Mouse (Mus musculus): Measurements from ENCODE around the gene Becn1. TPM values are rescaled to one million over a fixed set of nuclear protein-coding genes. Genes with fewer than 3 reads are reported as not detected.
A peak's percentile ranks its signal among the peaks of the same experiment; 100 is the strongest.
"Not testable (repeated sequence)": the region's sequence is repeated elsewhere in the genome, so short reads cannot be mapped to it uniquely, and the experiment has no call there.

Becn1 gene
- 100 to 1,000 TPM; 178 to 237 (median 199) TPM for total RNA-seq (2022)

- peak; percentile 91 to 96 for DNase-seq (ENCODE audit: low spot score in 2 of 2)
Measured at GRCm38 (mm10) chr11:101302004-101302798, at the start of gene Becn1. TSS of gene Becn1 (minus strand) at chr11:101302286.

DNA sequence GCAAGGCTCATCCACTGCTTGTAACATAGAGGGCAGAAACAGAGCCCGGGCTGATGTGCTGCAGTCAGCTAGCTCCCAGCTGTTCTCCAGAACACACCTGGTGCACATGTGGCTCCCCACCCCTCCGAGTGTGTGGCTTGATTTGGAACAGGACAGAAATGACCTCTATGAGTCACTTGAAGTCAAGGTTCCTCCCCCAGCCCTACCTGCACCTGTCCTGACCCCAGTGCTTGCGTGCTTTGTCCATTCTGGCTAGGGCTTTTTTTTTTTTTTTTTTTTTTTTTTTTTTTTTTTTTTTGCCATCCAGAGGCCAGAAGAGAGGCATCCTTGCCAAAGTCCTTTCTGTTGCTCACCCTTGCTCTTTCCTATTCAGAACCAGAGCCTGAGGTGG, 49.6 kb upstream of the Becn1 start:
- no peak for DNase-seq (ENCODE audit: low spot score in 2 of 2)

DNA sequence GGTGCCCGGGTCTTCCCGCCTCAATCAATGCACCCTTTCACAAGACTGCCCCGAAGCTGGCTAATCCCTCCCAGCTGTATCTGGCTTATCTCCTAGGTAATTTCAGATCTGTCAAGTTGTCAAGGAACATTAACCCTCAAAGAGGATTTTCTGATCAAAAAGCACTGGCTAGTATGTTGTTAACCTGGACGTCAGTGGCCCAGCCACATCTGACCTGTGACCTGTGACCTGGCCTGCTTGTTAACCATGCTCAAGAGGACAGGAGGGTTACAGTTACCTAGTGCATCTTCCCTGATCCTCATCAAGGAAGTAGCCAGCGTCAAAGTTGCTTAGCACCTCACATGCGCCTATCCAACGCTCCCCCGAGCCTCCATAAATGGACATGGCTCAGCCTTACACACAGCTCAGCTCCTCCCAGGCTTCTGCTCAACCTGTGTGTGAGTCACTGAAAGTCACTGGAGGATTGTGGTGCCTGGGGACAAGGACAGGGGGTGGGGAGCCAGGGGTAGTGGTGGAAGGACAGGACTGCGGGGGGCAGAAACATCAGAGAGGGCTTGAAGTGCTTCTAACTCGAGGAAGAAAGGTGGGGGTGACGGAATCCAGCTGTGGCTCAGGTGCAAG, 49.1 kb upstream of the Becn1 start:
- no peak for DNase-seq (ENCODE audit: low spot score in 2 of 2)

GRCm38 (mm10) chr11:101349216-101349615, 47.1 kb upstream of the Becn1 start:
- no peak for DNase-seq (ENCODE audit: low spot score in 2 of 2)

DNA sequence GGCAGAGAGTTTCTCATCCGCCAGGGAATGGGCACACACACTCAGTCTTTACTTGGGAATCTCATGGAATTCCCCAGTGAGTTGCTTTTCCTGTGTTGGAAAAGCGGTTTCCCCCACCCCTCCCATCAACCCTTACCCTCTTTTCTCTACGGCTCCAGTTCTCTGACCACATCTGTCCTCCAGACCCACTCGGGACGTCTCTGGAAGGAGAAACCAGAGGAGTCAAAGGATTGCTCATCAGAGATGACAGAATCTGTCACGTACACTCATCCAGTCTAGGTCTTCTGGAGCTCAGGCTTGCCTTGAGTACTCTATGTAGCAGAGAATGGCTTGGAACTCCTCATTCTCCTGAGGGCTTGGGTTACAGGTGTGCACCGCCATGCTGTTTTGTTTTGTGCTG, 46.7 kb upstream of the Becn1 start:
- DNase-seq (ENCODE audit: low spot score in 2 of 2), result no peak

GRCm38 (mm10) chr11:101347083-101347775, 45.1 kb upstream of the Becn1 start:
- DNase-seq (ENCODE audit: low spot score in 2 of 2), result no peak

- no peak for DNase-seq (ENCODE audit: low spot score in 2 of 2)
Measured at GRCm38 (mm10) chr11:101338123-101338760, 36.2 kb upstream of the Becn1 start.

DNA sequence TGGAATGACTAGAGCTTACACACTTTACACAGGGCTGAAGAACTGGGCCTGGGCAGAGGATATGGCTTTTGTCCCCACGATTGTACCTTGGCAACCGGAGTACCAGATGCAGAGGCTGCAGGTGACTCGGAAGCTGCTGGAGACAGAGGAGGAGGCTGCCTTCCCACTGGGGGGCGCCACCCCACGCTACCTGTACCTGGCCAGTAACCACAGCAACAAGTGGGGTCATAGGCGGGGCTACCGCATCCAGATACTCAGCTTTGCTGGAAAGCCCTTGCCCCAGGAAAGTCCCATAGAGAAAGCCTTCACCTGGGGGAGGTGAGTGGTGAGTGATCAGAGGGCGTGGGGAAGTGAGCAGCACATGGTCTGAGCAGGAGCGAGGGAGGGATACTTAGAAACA, 33.6 kb upstream of the Becn1 start:
- DNase-seq (ENCODE audit: low spot score in 2 of 2), result no peak

GRCm38 (mm10) chr11:101334516-101334915, 32.4 kb upstream of the Becn1 start:
- no peak for DNase-seq (ENCODE audit: low spot score in 2 of 2)

DNA sequence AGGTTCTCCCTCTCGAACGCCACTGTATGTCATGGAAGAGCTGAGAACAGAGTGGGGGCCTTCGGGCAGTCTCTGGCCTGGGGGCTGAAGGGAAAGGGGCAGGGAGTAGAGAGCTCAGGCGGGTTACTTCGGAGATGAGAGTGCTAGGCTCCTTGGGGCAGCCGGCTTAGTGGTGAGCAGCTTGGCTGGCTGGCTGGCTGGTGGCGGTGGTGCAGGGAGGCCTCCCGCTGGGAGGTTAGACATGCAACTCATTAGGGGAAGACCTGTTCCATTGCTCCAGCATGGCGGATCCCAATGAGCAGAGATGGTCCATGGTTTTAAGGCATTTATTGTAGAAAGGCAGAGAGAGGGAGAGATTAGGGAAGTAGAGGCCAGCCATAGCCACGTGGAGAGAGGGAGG, 31.9 kb upstream of the Becn1 start:
- DNase-seq (ENCODE audit: low spot score in 2 of 2), result no peak

- DNase-seq (ENCODE audit: low spot score in 2 of 2), result no peak
Measured at GRCm38 (mm10) chr11:101332537-101332936, 30.5 kb upstream of the Becn1 start.

- DNase-seq (ENCODE audit: low spot score in 2 of 2), result not testable (repeated sequence)
Measured at GRCm38 (mm10) chr11:101330961-101331360, 28.9 kb upstream of the Becn1 start.

GRCm38 (mm10) chr11:101330371-101330924, 28.4 kb upstream of the Becn1 start, which contains the start of gene Aoc3:
TSS of gene Aoc3 (plus strand) at chr11:101330605.
- DNase-seq (ENCODE audit: low spot score in 2 of 2), result no peak

DNA sequence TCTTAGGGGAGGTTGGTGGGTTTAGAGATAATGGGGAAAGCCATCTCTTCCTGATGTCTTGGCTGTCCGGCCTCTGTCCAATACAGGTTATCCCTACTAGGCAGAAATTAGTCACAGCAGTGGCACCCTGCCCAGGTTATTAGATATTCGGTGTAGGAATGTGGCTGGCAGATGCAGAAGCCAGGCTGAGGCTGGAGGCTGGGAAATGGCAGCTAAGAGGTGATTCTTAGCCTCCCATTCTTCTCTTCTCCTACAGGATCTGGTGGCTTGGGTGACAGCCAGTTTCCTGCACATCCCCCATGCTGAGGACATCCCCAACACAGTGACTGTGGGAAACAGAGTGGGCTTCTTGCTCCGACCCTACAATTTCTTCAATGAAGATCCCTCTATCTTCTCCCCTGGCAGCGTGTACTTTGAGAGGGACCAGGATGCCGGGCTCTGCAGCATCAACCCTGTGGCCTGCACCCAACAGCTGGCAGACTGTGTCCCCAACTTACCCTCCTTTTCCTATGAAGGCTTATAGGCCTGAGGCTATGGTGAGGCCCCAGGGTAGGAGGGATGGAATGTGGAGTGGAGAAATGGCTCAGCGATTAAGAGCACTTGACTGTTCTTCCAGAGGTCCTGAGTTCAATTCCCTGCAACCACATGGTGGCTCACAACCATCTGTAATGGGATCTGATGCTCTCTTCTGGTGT, 27.0 kb upstream of the Becn1 start:
- peak in 1 of 2 experiments; percentile 28 for DNase-seq (ENCODE audit: low spot score in 2 of 2)

DNA sequence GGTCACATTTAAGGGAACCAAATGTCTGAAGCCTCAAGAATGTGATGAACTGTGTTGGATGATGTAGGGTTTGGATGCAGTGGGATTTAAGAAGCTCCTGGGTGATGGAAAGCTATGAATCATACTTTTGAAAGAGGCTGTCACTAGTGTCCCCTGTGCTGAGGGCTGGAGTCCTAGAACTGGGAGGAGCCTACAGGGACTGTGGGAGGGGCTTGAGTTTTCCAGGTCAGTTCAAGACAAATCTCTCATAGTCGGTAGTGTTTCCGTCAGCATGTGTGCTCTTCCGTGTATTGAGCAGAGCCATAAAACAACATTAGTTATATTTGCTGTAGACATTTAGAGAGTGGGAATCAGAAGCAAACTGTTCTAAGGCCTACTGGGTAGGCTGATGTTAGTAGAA, 25.2 kb upstream of the Becn1 start:
- no peak for DNase-seq (ENCODE audit: low spot score in 2 of 2)

GRCm38 (mm10) chr11:101326147-101326546, 24.1 kb upstream of the Becn1 start:
- no peak for DNase-seq (ENCODE audit: low spot score in 2 of 2)

DNA sequence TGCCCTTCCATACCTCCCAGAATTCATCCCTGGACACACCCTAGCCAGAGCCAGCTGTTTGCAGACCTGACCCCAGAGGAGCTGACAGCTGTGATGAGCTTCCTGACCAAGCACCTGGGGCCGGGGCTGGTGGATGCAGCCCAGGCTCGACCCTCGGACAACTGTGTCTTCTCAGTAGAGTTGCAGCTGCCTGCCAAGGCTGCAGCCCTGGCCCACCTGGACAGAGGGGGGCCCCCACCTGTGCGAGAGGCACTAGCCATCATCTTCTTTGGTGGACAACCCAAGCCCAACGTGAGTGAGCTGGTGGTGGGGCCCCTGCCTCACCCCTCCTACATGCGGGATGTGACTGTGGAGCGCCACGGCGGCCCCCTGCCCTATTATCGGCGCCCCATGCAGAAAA, 23.1 kb upstream of the Becn1 start:
- DNase-seq (ENCODE audit: low spot score in 2 of 2), result not testable (repeated sequence)

GRCm38 (mm10) chr11:101324763-101325162, 22.7 kb upstream of the Becn1 start, which contains the start of gene Aoc2:
TSS of gene Aoc2 (plus strand) at chr11:101325063.
- no peak for DNase-seq (ENCODE audit: low spot score in 2 of 2)

DNA sequence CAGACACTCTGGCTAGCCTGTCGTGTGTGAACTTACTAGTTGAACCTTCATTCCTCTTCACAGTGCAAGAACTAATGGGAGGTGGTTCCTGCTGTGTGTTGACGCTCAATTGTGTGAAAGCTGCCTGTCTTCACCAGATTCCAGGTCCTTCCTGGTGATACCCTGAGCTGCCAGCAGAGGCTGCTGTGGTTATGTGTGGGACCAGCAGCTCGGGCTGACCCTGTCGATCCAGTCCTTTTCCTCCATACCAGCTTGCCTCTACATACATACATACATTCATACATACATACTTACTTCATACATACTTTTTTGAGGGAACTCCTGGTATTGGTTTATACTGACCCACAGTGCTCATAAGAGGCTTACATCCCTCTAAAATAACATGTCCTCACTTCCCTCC, 21.5 kb upstream of the Becn1 start:
- DNase-seq (ENCODE audit: low spot score in 2 of 2), result peak; percentile 47 to 67

- no peak for DNase-seq (ENCODE audit: low spot score in 2 of 2)
Measured at GRCm38 (mm10) chr11:101316501-101316917, 14.4 kb upstream of the Becn1 start.

Data from left cerebral cortex, adult 8-10 months (tissue).